Mouse (Mus musculus) frontal cortex, postnatal 36 days (tissue): ENCODE data around the gene Rmnd1.
"Not testable (repeated sequence)": the region's sequence is repeated elsewhere in the genome, so short reads cannot be mapped to it uniquely, and the experiment has no call there.

ENCODE experiments used
- DNase-seq, 2 experiments: peaks; one replicate each; pipeline ENCODE4 v3.0.0; 2022; ENCODE audit warnings: low spot score in 2 of 2

Gene Rmnd1

DNA sequence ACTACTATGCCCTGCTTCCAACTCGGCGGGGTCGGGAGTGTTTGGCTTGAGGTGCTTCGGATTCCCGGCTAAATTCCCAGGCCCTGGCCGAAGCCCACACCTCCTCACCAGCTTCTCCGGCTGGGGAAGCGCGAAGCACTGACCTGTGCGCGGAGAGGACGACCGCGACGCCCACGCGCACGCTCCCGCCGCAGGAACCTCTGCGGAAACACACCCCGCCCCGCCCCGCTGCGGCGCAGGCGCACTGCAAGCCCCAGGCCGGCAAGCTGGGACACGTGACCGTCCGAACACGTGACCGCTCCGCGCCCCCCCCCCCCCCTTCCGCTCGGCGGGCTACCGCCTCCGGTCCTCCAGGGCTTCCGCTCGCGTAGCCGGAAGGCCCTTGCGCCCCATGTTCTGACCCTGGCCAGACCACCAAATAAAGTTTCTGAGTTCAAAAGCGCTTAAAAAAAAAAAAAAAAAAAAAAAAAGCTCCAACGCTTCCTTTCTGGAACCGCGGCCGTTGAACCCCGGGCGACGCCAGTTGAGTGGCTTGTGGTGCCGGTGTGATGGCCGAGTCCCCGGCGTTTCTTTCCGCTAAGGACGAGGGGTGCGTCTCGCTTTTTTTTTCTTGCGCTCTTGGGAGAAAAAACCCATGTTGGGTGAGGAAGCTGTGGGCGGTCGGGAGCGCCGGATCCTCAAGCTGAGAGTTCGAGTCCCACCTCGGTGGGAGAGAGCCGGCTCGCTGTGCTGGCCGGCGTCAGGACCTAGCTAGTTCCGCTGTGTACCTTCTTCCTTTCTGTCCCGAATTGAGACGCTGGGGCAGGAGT, at the start of gene Rmnd1, which contains the start of gene Armt1:
Rmnd1 (minus strand) TSS at position 266 of the 809 bp plus-strand sequence.
Armt1 (plus strand) TSS at position 345 of the 809 bp plus-strand sequence.
- peak; percentile 93 for DNase-seq

DNA sequence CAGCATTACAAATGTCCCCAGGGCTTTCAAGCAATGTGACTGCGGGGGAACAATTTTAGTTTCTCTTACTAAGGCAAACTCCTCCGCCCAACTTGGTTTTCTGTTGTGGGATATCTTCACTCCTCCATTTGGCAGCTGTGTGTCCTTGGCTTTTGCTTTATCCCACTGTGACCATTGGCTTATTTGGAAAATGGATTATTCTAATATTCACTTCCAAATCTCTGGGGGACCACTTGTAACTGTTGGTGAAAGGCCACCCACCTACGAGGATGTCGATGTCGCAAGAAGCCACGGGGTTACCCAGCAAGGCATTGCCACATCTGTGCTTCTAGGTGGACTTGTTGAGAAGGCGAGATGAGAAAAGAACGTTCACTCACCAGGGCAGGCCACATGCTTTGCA, 49.5 kb upstream of the Rmnd1 start:
- DNase-seq = no peak

DNA sequence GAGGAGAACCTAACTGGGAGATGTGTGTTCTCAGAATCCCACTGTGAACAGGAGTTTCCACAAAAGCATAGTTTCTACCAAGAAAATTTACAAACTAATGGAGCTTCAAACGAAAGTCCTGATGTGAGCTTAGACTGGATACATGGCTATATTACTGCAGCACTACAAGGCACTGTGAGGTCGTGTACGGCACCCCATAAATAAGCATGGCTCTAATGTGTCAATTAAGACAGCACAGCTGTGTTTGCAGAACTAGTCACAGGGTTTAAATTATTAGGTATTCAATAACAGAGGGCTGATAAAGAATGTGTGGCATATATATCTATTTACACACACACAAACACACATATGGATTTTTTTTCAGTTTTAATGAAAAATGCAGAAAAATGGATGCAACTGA, 48.7 kb upstream of the Rmnd1 start:
- no peak for DNase-seq

DNA sequence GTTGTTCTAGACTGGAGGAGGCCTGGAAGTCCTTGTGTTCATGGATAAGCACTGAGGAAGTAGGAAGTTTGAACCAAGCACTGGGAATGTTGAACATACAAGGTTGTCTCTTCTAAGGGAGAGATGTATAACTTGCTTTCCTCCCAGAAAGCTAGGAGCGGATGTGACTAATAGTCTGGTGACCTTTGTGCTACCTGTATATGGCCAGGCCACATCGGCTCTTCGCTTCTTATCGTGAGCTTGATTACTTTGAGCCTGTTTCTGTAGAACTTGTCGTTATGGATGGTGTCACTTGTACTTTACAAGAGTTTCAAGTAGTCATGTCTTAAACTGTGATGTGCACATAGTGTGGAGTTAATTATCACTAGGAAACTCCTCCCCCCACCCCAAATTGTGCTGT, 44.4 kb upstream of the Rmnd1 start:
- DNase-seq = no peak

DNA sequence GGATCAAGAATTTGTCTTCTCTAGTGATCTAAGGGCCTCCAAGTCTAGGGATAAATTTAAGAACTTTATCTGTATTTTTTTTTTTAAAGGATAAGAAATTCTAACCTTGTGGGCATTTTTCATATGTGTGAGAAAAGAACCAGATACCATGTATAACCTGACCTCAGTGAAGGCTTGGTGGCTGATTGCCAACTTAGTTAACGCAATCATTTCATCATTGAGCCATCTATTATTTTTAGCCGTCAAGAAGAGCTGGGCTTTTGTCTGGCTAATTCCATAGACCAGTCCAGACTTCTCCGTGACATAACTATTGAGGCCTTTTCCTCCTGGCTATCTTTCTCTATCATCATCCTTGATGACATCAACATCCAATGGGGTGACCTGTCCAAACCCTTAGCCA, 43.2 kb upstream of the Rmnd1 start:
- no peak for DNase-seq

DNA sequence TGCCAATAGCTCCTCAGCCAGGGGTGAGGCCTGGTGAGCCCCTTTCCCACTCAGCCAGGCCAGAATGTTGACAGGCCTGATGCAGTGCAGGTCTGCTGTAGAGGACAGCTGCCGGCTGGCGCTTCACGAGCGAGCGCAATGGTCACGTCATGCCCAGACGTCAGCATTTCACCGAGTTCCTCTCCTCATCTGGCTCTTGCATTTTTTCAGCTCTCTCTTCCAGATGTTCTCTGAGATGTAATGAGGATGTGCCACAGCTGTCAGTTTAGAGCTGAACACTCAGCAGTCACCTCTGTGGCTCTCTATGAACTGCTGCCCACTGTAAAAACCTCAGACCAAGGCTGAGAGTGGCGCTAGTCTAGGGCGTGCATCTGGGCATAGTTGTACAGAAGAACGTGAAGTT, 41.4 kb upstream of the Rmnd1 start:
- no peak for DNase-seq

DNA sequence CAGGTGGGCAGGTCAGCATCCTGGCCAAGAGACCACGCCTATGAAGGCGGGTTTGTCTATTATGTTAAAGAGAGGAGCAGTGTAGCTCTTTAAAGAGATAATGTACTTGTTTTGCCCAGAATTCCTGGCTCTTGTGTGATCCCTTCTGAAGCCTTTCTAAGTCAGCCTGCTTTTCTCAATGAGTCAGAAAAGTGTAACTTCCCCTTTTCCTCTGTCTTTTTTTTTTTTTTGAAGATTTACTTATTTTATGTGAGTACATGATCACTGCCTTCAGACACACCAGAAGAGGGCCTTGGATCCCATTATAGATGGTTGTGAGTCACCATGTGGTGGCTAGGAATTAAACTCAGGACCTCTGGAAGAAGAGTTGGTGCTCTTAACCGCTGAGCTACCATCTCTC, 37.2 kb upstream of the Rmnd1 start:
- no peak for DNase-seq

DNA sequence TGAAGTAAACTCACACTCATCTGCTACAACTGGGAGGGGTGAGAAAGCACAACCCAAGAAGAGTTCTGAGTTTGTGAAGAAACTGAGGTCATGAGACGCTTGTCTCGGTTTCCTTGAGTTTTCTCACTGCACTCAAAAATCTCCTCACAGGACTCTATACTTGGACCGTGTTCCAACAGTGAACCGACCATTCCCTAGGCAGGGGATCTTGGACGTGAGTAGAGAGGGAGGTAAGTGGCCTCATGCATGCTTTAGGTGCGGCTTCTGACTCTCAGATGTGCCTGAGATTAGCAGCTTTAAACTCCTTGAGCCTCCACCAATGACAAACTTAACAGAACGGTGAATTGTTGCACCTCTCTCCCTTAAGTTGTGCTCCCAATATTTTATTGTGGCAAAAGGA, 33.6 kb upstream of the Rmnd1 start:
- DNase-seq = no peak

DNA sequence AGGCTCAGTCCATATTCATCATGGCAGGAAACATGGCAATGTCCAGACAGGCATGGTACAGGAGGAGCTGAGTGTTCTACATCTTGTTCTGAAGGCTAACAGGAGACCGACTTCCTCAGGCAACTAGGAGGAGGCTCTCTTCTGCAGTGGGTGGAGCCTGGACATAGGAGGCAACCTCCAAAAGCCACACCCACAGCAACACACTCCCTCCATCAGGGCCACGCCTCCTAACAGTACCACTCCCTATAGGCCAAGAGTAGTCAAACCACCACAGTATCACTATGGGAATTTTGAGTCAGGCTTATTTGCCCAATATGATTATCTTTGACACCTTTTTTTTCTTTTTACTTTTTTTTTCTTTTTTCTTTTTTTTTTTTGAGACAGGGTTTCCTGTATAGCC, 28.0 kb upstream of the Rmnd1 start:
- no peak for DNase-seq

DNA sequence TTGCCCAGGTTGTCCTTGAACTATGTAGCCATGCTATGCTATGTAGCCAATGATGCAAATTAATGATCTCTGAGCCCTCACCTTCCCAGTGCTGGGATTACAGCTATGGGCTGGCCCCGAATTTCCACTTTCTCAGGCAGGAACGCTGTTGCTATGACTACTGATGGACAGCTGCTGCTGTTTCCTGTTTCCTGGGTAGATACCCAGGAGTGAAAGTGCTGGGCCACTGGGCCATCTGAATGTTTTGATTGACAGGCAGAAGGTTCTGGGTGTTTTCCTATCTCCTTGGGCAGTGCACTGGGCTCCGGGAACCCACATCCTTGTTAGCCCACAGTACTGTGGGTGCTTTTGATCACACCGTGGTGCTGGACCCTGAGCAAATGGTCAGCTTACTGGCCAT, 24.2 kb upstream of the Rmnd1 start:
- DNase-seq = no peak

DNA sequence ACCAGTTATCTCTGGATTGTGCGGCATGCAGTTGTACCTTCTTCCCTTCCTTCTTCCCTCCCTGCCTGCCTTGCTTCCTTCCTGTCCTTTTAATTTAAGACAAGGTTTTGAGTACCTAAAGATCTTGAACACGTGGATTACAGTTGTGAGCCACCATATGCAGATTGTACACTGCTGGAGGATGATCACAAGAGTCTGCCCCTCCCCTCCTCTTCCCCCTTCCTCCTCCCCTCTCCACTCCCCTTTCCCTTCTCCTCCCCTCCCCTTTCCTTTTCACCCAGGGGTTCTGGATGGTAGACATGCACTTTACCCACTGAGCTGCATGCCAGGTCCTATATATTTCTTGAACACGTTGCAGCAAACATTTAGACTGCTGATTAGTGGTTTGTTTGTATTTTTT, 3.2 kb upstream of the Rmnd1 start:
- DNase-seq = no peak

DNA sequence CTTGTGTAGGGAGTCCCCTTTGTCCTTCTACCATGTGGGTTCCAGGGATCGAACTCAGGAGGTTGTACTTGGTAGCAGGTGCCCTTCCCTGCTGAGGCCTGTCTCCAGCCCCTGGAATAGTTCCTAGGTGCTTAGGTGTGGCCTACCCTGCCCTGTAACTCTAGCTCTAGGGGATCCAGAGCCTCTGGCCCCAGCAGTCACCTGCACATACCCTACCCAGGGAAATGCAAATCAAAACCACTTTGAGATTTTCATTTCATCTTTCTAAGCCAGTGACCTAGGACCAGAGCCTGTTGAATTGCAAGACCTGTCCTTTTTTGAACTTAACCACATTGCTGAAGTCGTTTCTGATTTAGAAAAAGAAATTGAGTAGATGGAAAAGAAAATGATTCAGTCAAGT, 1.7 kb upstream of the Rmnd1 start:
- not testable (repeated sequence) for DNase-seq

DNA sequence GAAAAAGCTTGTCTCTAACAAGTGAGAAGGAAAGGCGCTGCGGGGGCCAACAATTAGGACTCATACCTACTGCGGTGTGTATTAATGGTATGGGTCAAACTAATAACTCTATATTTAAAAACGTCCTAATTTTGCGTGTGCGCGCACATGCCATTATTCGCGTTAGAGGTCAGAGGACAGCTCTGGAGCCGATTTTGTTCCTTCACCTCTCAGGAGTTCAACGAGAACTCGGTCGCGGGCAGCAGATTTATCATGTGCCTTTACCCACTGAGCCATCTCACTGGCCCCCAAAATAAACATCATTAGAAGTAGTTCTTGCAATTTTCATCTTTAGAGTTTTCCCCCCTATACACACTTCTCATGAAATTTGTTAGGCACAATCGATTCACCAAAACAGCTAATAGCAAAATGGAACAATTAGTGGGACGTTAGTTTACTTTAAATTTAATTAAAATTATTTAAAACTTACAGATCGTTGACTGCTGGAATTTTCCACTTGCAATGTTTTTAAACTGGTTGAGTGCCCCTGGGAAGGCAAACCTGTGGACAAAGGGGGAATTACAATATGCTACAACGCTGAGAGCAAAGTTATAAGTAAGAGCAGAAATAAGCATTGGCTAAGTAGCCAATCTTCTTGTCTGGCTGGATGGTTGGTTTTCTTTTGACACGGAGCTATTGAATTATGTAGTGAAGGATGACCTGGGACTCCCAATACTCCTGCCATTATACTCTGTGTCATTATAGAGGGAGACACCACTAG, 988 bp upstream of the Rmnd1 start:
- no peak for DNase-seq

DNA sequence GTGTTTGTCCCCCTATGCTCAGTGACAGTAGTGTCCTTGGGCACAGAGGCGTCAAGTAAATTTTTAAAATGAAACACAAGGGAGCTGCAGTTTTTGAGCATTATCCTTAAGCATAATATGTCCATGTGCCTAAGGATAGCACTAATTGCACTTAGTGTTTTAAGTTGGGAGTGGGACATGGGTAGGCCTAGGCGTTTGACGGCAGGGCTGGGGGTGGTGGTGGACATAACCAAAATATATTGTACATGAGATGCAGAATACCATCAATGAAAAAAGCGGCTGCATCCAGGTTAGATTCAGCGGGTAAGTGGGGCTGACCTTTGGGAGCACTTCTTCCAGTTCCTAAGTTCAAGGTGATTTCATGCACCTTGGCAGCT, 454 bp downstream of the Rmnd1 start:
- no peak for DNase-seq

DNA sequence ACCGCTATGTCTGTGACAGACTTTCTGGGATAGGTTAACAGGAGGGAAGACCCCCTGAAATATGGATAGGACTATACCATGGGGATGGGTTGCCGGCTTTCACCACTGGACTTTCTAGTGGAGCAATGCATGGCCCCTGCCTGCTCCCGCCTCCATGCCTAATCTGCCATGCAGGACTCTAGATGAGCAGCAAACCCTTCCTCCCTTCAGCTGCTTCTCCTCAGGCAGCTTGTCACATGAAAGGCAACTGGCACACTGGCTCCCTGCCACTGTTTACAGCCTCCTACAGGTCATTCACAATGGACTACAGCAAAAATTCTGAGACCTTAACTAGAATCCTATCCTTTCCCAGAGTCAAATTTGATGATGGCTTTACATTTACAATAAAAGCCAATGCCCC, 1.4 kb downstream of the Rmnd1 start:
- DNase-seq = no peak

DNA sequence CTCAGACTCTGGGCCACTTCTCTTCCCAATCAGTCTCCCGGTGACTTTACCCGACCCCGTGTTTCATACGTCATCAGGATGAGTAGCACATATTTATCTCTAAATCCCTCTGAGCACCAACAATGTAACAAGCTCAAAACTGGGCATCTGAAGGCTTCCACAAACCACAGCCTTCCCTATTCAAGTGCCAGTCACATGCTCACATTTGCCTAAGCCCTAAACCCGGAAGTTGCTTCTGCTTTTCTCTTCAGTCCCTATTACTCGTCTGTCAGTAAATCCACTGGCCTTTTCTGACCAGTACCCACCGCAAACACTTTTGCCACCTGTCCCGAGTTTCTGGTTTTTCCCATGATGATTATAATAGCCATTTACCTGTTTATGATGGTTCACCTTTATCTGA, 1.8 kb downstream of the Rmnd1 start:
- no peak for DNase-seq

DNA sequence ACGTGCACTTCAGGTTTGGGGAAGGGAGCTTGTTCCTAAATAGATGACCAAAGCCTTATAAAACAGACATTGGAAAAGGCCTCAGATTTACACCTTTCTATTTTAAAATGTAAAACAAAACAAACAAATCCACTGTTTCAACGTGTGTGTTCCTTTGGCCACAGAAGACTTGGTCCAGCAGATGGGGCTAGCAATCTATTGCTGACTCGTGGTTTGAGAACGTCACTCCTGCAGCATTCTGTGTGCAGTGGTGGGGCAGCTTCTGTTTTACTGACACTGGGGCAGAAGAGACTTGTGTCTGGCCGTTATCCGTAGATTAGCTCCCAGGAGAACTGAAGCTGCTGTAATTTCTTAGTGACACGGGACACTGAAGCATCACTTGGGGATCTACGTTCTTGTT, 6.9 kb downstream of the Rmnd1 start:
- no peak for DNase-seq

DNA sequence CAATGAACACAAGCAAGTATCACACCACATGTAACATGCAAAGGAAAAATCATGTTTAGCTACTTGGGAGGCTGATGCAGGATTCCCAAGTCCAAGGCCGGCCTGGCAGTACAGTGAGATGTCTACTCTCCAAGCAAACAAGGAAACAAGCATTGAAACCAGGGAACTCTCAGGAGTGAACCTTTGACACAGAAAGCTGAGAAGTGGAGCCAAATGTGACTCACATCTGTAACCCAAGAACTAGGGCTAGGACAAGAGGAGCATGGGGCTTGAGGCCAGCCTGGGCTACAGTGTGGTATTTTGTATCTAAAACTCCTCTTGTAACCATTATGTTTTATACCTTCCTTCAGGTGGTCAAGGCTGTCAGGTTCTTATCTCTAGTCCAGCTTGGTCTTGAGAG, 25.0 kb downstream of the Rmnd1 start:
- no peak for DNase-seq

DNA sequence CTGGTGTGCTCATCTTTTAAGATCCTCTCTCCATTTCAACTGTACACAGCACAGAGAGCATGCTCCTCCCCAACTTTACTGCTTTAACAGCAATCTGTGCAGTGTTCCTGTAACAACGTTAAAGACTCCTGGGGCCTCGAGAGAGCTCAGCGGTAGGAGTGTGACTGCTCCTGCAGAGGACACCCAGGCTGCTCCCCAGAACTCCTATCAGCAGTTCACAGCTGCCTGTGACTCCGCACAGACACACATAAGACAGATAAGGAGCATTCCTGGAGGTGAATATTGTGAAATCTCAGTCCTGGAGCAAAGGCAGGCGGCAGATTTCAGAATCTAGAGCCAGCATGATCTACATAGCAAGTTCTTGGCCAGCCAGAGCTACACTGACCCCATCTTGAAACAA, 26.7 kb downstream of the Rmnd1 start:
- DNase-seq = no peak

DNA sequence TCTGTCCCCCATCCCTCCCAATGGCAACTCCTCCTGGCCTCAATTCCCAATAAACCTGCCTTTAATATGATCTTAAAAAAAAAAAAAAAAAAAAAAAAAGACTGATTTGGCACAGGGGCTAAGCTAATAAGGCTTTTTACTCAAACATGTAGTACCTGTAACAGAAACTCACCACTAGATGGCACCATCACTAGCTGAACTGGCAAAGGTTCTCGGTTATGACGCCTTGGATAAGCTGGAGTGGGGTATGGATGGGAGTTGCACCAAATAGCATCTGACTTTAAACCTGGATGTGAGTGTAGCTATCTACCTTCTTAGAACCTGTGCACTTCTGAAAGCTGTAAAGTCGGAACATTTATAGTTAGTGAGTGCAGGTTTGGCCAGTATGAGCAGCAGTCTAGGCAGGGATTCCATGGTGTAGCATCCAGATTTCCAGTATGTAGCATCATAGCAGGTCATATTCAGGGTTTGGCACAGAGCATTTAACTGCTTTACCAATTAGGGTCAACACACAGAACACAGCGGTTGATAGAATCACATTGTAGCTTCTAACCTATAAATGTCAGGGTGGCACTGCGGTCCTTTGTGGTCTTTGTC, 27.2 kb downstream of the Rmnd1 start:
- DNase-seq = peak; percentile 39 to 57

DNA sequence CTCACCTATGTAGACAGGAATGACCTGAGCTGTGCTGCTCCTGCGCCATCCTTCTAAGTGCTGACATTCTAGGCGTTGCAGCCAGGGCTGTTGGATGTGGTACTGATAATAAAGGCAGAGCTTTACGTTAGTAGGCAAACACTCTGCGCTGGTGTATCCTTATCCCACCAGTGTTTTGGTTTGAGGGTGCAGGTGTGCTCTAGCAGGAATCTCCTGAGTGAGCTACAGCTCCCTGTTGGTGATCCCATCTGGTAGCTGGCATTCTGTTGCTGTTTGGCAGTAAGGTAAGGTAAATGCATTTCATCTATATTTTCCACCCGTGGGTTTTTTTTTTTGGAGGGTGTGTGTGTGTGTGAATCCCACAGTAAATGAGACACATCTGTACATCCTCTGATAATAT, 34.1 kb downstream of the Rmnd1 start:
- DNase-seq = no peak

DNA sequence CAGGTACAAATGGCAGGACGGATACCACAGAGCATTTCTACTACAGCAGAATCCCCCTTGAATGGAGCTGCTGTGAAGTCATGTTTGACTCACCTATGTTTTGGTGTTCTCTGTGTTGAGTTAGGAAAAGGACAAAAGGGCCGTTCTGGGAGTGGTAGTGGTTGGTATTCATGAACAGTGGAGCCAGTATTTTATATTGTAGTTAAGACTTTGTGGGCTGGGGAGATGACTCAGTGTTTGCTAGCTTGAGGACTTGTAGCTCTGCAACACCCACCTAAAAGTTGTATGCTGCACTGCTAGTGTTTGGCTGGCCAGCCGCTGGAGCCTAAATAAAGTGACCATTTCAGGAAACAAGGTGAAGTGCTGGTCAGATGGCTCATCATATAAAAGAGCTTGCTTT, 36.9 kb downstream of the Rmnd1 start:
- DNase-seq = no peak

DNA sequence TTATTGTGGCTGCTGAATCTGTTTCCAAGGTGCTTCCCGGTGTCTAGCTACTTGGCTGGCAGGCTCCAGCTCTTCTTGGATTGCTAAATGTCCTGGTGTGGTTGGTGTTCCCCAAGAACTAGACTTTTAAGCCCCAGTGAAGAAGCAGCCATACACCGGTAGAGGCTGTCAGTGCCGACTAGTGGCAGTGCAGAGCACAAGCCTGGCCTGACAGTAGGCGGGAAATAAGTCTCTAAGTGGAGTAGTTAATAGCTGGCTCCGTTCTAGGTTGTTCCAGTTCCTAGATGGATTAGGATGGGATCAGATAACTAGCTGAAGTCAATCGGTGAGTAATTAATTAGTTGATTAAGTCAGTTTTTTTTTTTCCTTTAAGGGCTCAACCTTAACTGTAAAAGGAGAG, 40.3 kb downstream of the Rmnd1 start:
- DNase-seq = no peak
